Mouse (Mus musculus) hindbrain, embryonic 10.5 days (tissue): ENCODE data around the gene Crebrf. TPM values are rescaled to one million over a fixed set of nuclear protein-coding genes. Genes with fewer than 3 reads are reported as not detected.

Source experiments
- DNase-seq: peaks from one replicate; pipeline ENCODE4 v3.0.0-alpha.2; 2017; ENCODE audit warnings: low spot score
- H3K27ac ChIP-seq: fragments of 300-500 bp; sonication (generic); 2 replicates; pipeline ENCODE4 v1.5.1; 2016; ENCODE audit warnings: mild to moderate bottlenecking, moderate library complexity
- H3K27me3 ChIP-seq: fragments of 300-500 bp; sonication (generic); 2 replicates; pipeline ENCODE4 v1.6.1; 2016; ENCODE audit warnings: mild to moderate bottlenecking; ENCODE audit not compliant: poor library complexity, insufficient read depth, severe bottlenecking
- H3K36me3 ChIP-seq: fragments of 300-500 bp; sonication (generic); 2 replicates; pipeline ENCODE4 v1.6.1; 2016; ENCODE audit warnings: mild to moderate bottlenecking, moderate library complexity
- H3K4me1 ChIP-seq: fragments of 300-500 bp; sonication (generic); replicated peaks from 2 replicates; pipeline ENCODE4 v1.6.1; 2016; ENCODE audit warnings: mild to moderate bottlenecking
- H3K4me3 ChIP-seq: fragments of 300-500 bp; sonication (generic); 2 replicates; pipeline ENCODE4 v1.5.1; 2016; ENCODE audit warnings: mild to moderate bottlenecking, moderate library complexity
- H3K9me3 ChIP-seq: fragments of 300-500 bp; sonication (generic); 2 replicates; pipeline ENCODE4 v1.6.1; 2016; ENCODE audit warnings: mild to moderate bottlenecking, moderate library complexity
- WGBS: fragments of 180-500 bp; shearing (Covaris S2); methylation state at CpG from one replicate; pipeline ENCODE4 v1.1.7; 2016; 5-methylcytosine and 5-hydroxymethylcytosine counted together
- polyA plus RNA-seq: library from polyadenylated mRNA; unstranded; fragments of >200 nt; fragmentation: Nextera tagmentation; extraction: Ambion mirVana; gene quantifications from 2 replicates; pipeline ENCODE4 v1.2.1, GENCODE M21; 2016

Gene Crebrf
- polyA plus RNA-seq, 1 experiment from 2014 or later, result 4.6 TPM

DNA sequence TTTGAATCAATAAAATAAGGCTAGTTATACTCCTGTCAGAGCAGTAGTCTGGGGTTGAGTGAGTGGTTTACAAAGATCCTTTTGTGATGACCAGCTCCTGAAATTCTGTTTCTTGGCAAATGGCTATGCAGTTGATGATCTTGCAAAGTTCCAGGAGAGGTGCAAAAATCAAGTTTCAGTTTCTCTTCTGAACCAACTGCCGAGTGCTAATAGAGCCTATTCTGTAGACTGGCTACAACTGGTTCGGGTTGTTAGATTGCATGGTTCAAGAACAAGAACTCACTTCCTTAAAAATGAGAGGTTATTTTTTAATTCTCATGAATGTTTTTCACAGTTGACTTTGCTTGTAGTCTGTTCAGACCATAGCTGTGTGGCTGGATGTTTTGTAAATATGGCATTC lies 38.0 kb downstream of the Crebrf start:
- WGBS, result 92% methylated on average over 2 of the region's 2 CpGs
- H3K36me3 ChIP-seq, result no peaks in the 10 kb centered on the region

DNA sequence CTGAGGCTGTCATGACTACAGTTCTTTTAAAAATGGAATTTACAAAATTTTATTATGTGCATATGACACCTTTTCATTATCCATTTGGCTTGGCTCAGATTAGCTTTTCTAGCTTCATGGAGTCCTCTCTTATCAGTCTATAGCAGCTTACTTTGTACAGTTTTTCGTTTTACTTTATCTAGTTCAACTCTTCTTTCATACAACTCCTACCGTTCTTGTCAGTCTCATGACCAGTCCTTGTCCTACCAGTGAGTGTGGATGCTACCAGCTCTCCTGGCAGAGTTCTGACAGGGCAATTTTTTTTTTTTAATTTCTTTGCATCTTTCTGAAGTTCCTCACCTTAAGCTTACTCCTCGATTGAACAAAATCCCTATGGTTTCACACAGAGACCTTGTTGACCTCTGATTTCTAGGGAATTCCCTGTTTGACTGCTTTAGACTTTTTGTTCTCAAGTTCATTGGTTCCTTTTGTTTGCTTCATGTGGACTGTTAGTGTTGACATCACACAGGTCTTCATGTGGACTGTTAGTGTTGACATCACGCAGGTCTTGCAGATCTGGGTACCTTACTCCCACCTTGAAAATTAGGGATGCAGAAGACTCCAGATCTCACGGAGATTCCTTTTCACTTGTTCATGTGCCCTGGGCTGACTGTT lies 51.8 kb downstream of the Crebrf start:
- no peak overlapping the region for H3K27ac ChIP-seq
- no peaks in the 10 kb centered on the region for H3K4me1 ChIP-seq
- WGBS, result 86% methylated on average over 5 of the region's 5 CpGs
- H3K4me3 ChIP-seq, result no peak overlapping the region
- H3K9me3 ChIP-seq, result no peaks in the 10 kb centered on the region
- H3K27me3 ChIP-seq, result no peaks in the 10 kb centered on the region
- no peak for DNase-seq
- peaks cover 4% of the 10 kb centered on the region; the same call in 1 of the 2 replicates for H3K36me3 ChIP-seq

More for the DNA sequence above, 38.0 kb downstream of the Crebrf start:
- H3K4me1 ChIP-seq, result no peaks in the 10 kb centered on the region
- H3K27ac ChIP-seq, result no peak overlapping the region
- DNase-seq, result no peak
- H3K4me3 ChIP-seq, result no peak overlapping the region
- no peaks in the 10 kb centered on the region for H3K27me3 ChIP-seq
- H3K9me3 ChIP-seq, result no peaks in the 10 kb centered on the region

DNA sequence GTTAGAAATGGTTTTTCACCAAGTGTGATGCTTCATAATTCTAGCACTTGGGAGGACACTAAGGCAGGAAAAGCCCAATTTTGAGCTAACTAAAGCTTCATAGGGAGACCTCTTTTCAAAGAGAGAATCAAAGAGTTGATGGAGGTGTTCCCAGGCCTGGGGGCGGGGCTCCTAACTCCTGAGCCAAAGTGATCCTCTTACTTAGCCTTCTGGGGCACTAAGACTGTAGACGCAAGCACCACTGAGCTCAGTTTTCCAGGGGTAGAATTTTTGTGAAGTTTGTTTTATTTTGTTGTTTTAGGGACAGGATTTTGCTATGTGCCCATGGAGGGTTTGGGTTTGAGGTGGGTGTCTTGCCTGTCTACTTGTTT lies 52.3 kb downstream of the Crebrf start:
- H3K4me1 ChIP-seq, result no peaks in the 10 kb centered on the region
- H3K9me3 ChIP-seq, result no peaks in the 10 kb centered on the region
- peaks cover 4% of the 10 kb centered on the region; the same call in 1 of the 2 replicates for H3K36me3 ChIP-seq
- H3K27ac ChIP-seq, result no peak overlapping the region
- WGBS, result 75% methylated on average over 2 of the region's 2 CpGs
- H3K4me3 ChIP-seq, result no peak overlapping the region
- no peaks in the 10 kb centered on the region for H3K27me3 ChIP-seq
- no peak for DNase-seq

GRCm38 (mm10) chr17:26776211-26776610 lies 60.8 kb downstream of the Crebrf start:
- H3K36me3 ChIP-seq, result no peaks in the 10 kb centered on the region
- H3K4me3 ChIP-seq, result no peak overlapping the region
- H3K27ac ChIP-seq, result no peak overlapping the region
- peaks cover 18% of the 10 kb centered on the region for H3K4me1 ChIP-seq
- WGBS, result 52% methylated on average over 10 of the region's 10 CpGs
- no peak for DNase-seq
- H3K9me3 ChIP-seq, result no peaks in the 10 kb centered on the region
- H3K27me3 ChIP-seq, result 0 out of 2 replicates have a peak, but pooled peaks cover 7% of the 10 kb centered on the region

DNA sequence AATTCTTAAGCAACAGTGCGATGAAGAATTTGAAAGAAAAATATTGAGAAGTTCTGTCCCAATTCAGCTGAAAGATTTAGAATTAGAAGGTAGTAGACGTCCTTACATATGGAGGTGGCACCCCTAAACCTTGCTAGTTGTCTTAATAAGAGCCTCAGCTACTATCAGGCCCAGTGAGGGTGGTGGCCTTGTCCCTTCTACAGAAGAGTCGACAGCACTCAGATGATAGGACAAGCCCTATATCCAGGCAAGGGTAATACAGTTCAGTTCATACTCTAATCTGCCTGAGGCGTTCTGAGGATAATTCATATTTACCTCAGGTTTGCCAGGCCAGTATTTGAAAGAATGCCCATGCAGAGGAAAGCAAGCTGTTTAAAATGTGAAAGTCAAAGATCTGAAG lies 62.6 kb downstream of the Crebrf start:
- H3K4me1 ChIP-seq, result peaks cover 27% of the 10 kb centered on the region
- 87% methylated on average over 4 of the region's 4 CpGs for WGBS
- H3K36me3 ChIP-seq, result peaks cover 2% of the 10 kb centered on the region; the same call in 1 of the 2 replicates
- no peak for DNase-seq
- no peak overlapping the region for H3K27ac ChIP-seq
- H3K4me3 ChIP-seq, result no peak overlapping the region
- no peaks in the 10 kb centered on the region for H3K9me3 ChIP-seq
- 0 out of 2 replicates have a peak, but pooled peaks cover 7% of the 10 kb centered on the region for H3K27me3 ChIP-seq

- Histone ChIP-seq H3K9me3 (no peaks in the 10 kb centered on the region), H3K36me3 (peaks cover 7% of the 10 kb centered on the region), H3K4me3 (no peak overlapping the region), H3K27ac (no peak overlapping the region), H3K27me3 (0 out of 2 replicates have a peak, but pooled peaks cover 7% of the 10 kb centered on the region), H3K4me1 (peaks cover 27% of the 10 kb centered on the region)
- 96% methylated on average over 3 of the region's 3 CpGs for WGBS
- DNase-seq, result no peak
These were observed 63.1 kb downstream of the Crebrf start for GRCm38 (mm10) chr17:26778430-26779100.

GRCm38 (mm10) chr17:26779471-26779870 lies 64.0 kb downstream of the Crebrf start:
- DNase-seq, result no peak
- 84% methylated on average over 2 of the region's 2 CpGs for WGBS
- Histone ChIP-seq H3K27me3 (0 out of 2 replicates have a peak, but pooled peaks cover 7% of the 10 kb centered on the region), H3K36me3 (peaks cover 17% of the 10 kb centered on the region), H3K4me3 (no peak overlapping the region), H3K9me3 (no peaks in the 10 kb centered on the region), H3K4me1 (peaks cover 27% of the 10 kb centered on the region), H3K27ac (no peak overlapping the region)

- Histone ChIP-seq H3K4me3 (peak within 1 kb of the TSS; percentile 78), H3K36me3 (peaks cover 29% of the 10 kb centered on the region), H3K27me3 (0 out of 2 replicates have a peak, but pooled peaks cover 7% of the 10 kb centered on the region), H3K27ac (peak within 1 kb of the TSS; percentile 93), H3K9me3 (no peaks in the 10 kb centered on the region), H3K4me1 (peaks cover 26% of the 10 kb centered on the region)
- DNase-seq, result peak; percentile 86
- under 1% methylated on average over 42 of the region's 42 CpGs for WGBS
These were observed 65.5 kb downstream of the Crebrf start, which contains the start of gene Bnip1 for GRCm38 (mm10) chr17:26780750-26781571. Bnip1 (plus strand) TSS chr17:26781066.

DNA sequence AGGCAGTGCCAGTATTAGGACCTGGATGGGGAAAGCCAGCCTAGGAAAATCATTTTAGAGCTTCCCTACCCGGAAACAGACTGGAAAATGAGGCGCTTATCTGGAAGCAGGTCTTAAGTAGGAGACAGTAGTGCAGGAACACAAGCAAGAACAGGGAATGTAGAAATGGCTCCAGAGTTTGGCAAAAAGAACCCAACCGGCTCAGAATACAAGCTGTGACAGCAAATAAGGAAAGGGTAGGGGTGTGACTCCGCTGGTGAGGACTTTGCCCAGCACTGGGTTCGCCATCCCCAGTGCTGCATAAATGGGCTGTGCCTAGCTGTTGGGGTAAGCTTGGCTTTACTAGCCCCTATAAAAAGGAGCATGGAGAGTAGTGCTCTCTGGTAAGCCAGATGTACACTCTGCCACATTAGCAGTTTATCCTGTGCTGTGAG lies 66.2 kb downstream of the Crebrf start:
- WGBS, result 29% methylated on average over 5 of the region's 5 CpGs
- H3K4me1 ChIP-seq, result peaks cover 19% of the 10 kb centered on the region
- 0 out of 2 replicates have a peak, but pooled peaks cover 7% of the 10 kb centered on the region for H3K27me3 ChIP-seq
- no peak for DNase-seq
- H3K4me3 ChIP-seq, result peak overlapping the region; percentile 78
- H3K36me3 ChIP-seq, result peaks cover 36% of the 10 kb centered on the region
- H3K9me3 ChIP-seq, result no peaks in the 10 kb centered on the region
- H3K27ac ChIP-seq, result peak overlapping the region; percentile 93

DNA sequence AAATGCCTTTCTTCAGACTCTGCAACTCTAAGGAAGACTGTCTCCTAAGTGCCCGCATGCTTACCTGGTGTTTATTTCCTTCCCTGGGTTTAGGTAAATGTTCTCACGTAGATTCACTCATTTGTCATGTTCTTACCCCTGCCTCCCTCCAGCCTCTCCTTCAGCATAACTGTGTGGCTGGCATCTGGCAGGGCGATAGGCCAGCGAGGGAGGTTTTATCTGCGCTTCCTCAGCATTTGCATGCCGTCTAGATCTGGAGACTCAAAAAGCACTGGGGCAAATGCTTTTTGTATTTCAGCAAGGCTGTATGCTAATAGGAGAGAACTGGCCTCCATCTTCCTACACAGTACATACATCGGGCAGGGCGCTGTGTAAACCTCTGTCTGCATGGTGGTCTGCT lies 69.1 kb downstream of the Crebrf start:
- Histone ChIP-seq H3K4me1 (peaks cover 19% of the 10 kb centered on the region), H3K9me3 (no peaks in the 10 kb centered on the region), H3K4me3 (no peak overlapping the region), H3K36me3 (peaks cover 62% of the 10 kb centered on the region), H3K27me3 (0 out of 2 replicates have a peak, but pooled peaks cover 6% of the 10 kb centered on the region), H3K27ac (no peak overlapping the region)
- WGBS, result 93% methylated on average over 8 of the region's 8 CpGs
- no peak for DNase-seq

GRCm38 (mm10) chr17:26786586-26786985 lies 71.1 kb downstream of the Crebrf start:
- WGBS, result 88% methylated on average over 7 of the region's 7 CpGs
- Histone ChIP-seq H3K27ac (no peak overlapping the region), H3K36me3 (peaks cover 82% of the 10 kb centered on the region), H3K9me3 (no peaks in the 10 kb centered on the region), H3K4me3 (no peak overlapping the region), H3K4me1 (peaks cover 5% of the 10 kb centered on the region), H3K27me3 (no peaks in the 10 kb centered on the region)
- DNase-seq, result no peak

DNA sequence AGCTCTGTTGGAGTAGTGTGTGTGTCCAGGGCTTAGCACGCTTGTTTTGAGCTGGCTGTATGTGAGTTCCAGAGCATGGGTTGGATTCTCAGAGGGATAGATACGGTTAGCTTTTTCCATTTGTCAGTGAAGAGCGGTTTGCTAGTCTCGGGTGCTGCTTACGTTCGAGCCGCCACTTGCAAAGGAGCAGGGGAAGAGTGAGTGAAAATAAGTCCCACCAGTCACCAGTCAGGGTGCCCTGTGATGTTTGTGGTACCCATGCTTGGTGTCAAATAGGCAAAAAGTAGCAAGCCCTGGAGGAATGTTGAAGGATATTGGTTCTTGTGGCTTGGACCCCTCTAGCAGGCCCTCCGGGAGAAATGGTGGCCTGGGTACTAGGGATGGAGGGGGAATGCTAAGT lies 73.5 kb downstream of the Crebrf start:
- H3K4me1 ChIP-seq, result no peaks in the 10 kb centered on the region
- WGBS, result 94% methylated on average over 8 of the region's 8 CpGs
- peaks cover 92% of the 10 kb centered on the region for H3K36me3 ChIP-seq
- DNase-seq, result no peak
- no peaks in the 10 kb centered on the region for H3K9me3 ChIP-seq
- H3K4me3 ChIP-seq, result no peak overlapping the region
- no peak overlapping the region for H3K27ac ChIP-seq
- H3K27me3 ChIP-seq, result no peaks in the 10 kb centered on the region
